Mouse (Mus musculus): ENCODE data around the gene Cc2d1a.

GRCm38 (mm10) chr8:84197141-84197921 lies 49.6 kb upstream of the Cc2d1a start:
- no peak for TF ChIP-seq CTCF (IDR thresholded peaks at IDR 0.05; ENCODE audit: control insufficient read depth, insufficient read depth, insufficient read length)
- TF ChIP-seq MYOG (IDR thresholded peaks at IDR 0.05; ENCODE audit: control insufficient read depth, extremely low read depth, insufficient read length) = no peak
- TF ChIP-seq MAX (IDR thresholded peaks at IDR 0.05) = no peak
- no peak for TF ChIP-seq FOSL1 (IDR thresholded peaks at IDR 0.05; ENCODE audit: insufficient read depth, low read length, poor library complexity, severe bottlenecking)
- TF ChIP-seq USF1 (IDR thresholded peaks at IDR 0.05; ENCODE audit: low read depth) = no peak
- TF ChIP-seq MYOD1 (IDR thresholded peaks at IDR 0.05; ENCODE audit: control insufficient read depth, insufficient read length, low read depth) = no peak
- TF ChIP-seq CEBPB (IDR thresholded peaks at IDR 0.05; ENCODE audit: low read depth) = no peak
